Mouse (Mus musculus): ENCODE measurements around the gene Txn2.

GRCm38 (mm10) chr15:77949061-77949460 lies 20.3 kb upstream of the Txn2 start:
- TF ChIP-seq CTCF (IDR thresholded peaks at IDR 0.05; ENCODE audit: insufficient read depth, low read length), result no peak
- TF ChIP-seq POLR2A (IDR thresholded peaks at IDR 0.05; ENCODE audit: borderline replicate concordance, extremely low read depth, low read depth, low read length), result no peak

Data from lung, adult 2 months (tissue).